Mouse (Mus musculus): ENCODE data around the gene Gba. TPM values are rescaled to one million over a fixed set of nuclear protein-coding genes. Genes with fewer than 3 reads are reported as not detected.

Gba gene
- total and polyA plus RNA-seq, 3 experiments, result 49.1 to 55.0 TPM; not detected in 1

GRCm38 (mm10) chr3:89251365-89251895, 48.7 kb downstream of the Gba start:
- DNase-seq (ENCODE audit: low read depth, low spot score), result peak; percentile 68
- Histone ChIP-seq H3K4me3 (ENCODE audit: control insufficient read depth in 1 of 2, insufficient read depth in 1 of 2, low read depth in 2 of 2, low read length in 2 of 2) (no peak overlapping the region), H3K9ac (ENCODE audit: control insufficient read depth, low read depth, low read length, poor library complexity, severe bottlenecking) (peak overlapping the region; percentile 3; the same call in 1 of the 2 replicates), H3K4me1 (ENCODE audit: control insufficient read depth in 1 of 2, insufficient read depth in 2 of 2, low read length in 2 of 2) (peaks cover 15 to 31% of the 10 kb centered on the region in 2 experiments; a peak in 3 of 4 replicates), H3K36me3 (ENCODE audit: control insufficient read depth in 1 of 2, insufficient read depth in 2 of 2, low read length in 2 of 2) (peaks cover 7 to 31% of the 10 kb centered on the region in 2 experiments; a peak in 3 of 4 replicates), H3K9me3 (replicated peaks; ENCODE audit: insufficient read depth, low read length) (no peaks in the 10 kb centered on the region), H3K27me3 (ENCODE audit: control insufficient read depth in 1 of 2, insufficient read depth in 2 of 2, low read length in 2 of 2) (peaks cover 0 to 4% of the 10 kb centered on the region in 2 experiments; a peak in 3 of 4 replicates), H3K27ac (ENCODE audit: control insufficient read depth, low read depth, low read length) (no peak overlapping the region), H3K79me2 (ENCODE audit: control insufficient read depth, insufficient read depth, low read length, poor library complexity) (peaks cover 11% of the 10 kb centered on the region)
- TF ChIP-seq RAD21 (IDR thresholded peaks at IDR 0.05; ENCODE audit: low read depth, low read length), result no peak
- peak; percentile 43; the same call in 1 of the 2 replicates for TF ChIP-seq TCF12 (IDR thresholded peaks at IDR 0.05; ENCODE audit: low read depth, low read length)
- no peak for TF ChIP-seq JUND (IDR thresholded peaks at IDR 0.05; ENCODE audit: low read depth, low read length)
- no peak for TF ChIP-seq SMC3 (IDR thresholded peaks at IDR 0.05; ENCODE audit: low read depth, low read length)
- TF ChIP-seq ETS1 (IDR thresholded peaks at IDR 0.05; ENCODE audit: low read depth, low read length), result peak; percentile 47
- no peak for TF ChIP-seq GATA1 (IDR thresholded peaks at IDR 0.05; ENCODE audit: low read depth, low read length)
- peak in 2 of 3 experiments; percentile 4 to 13; a peak in 2 of 6 replicates for TF ChIP-seq CTCF (IDR thresholded peaks at IDR 0.05 in 2 of 3, conservative IDR thresholded peaks at IDR 0.05 in 1 of 3; ENCODE audit: control insufficient read depth in 1 of 3, insufficient read depth in 1 of 3, low read depth in 2 of 3, low read length in 3 of 3, poor library complexity in 1 of 3, severe bottlenecking in 1 of 3)
- TF ChIP-seq MEF2A (IDR thresholded peaks at IDR 0.05; ENCODE audit: extremely low read depth, insufficient replicate concordance, low read depth, low read length, poor library complexity, severe bottlenecking), result no peak
- no peak for TF ChIP-seq RCOR1 (IDR thresholded peaks at IDR 0.05; ENCODE audit: low read depth, low read length)
- peak; percentile 81 for TF ChIP-seq SIN3A (IDR thresholded peaks at IDR 0.05; ENCODE audit: low read length)
- no peak for TF ChIP-seq POLR2A (IDR thresholded peaks at IDR 0.05; ENCODE audit: control insufficient read depth in 1 of 2, insufficient read depth in 1 of 2, low read depth in 1 of 2, low read length in 2 of 2, poor library complexity in 1 of 2)
- TF ChIP-seq ZNF384 (IDR thresholded peaks at IDR 0.05; ENCODE audit: low read depth, low read length), result no peak
- no peak for TF ChIP-seq USF2 (IDR thresholded peaks at IDR 0.05; ENCODE audit: borderline replicate concordance in 1 of 2, insufficient read depth in 1 of 2, low read depth in 1 of 2, low read length in 2 of 2)
- no peak for TF ChIP-seq MYB (IDR thresholded peaks at IDR 0.05; ENCODE audit: low read depth, low read length)
- no peak for TF ChIP-seq UBTF (IDR thresholded peaks at IDR 0.05; ENCODE audit: borderline replicate concordance, insufficient read depth, low read depth, low read length)
- TF ChIP-seq USF1 (IDR thresholded peaks at IDR 0.05; ENCODE audit: low read depth, low read length), result peak; percentile 50; the same call in 1 of the 2 replicates
- no peak for TF ChIP-seq GABPA (IDR thresholded peaks at IDR 0.05; ENCODE audit: low read depth, low read length)
- no peak for TF ChIP-seq POLR2AphosphoS5 (IDR thresholded peaks at IDR 0.05; ENCODE audit: borderline replicate concordance, low read depth, low read length)
- peak; percentile 84 for TF ChIP-seq MAX (IDR thresholded peaks at IDR 0.05; ENCODE audit: low read length)
- TF ChIP-seq CHD1 (IDR thresholded peaks at IDR 0.05; ENCODE audit: low read depth, low read length), result no peak
- no peak for TF ChIP-seq ZC3H11A (IDR thresholded peaks at IDR 0.05; ENCODE audit: low read depth, low read length)
- no peak for TF ChIP-seq TAL1 (IDR thresholded peaks at IDR 0.05; ENCODE audit: low read length)
- no peak for TF ChIP-seq POLR2AphosphoS2 (IDR thresholded peaks at IDR 0.05; ENCODE audit: low read length)
- TF ChIP-seq ELF1 (IDR thresholded peaks at IDR 0.05; ENCODE audit: low read depth, low read length), result 0 out of 2 replicates have a peak, but pooled peaks have one; percentile 14
- TF ChIP-seq CHD2 (IDR thresholded peaks at IDR 0.05; ENCODE audit: low read length), result no peak
- no peak for TF ChIP-seq KAT2A (conservative IDR thresholded peaks at IDR 0.05; ENCODE audit: low read depth, low read length)
- no peak for TF ChIP-seq ZMIZ1 (IDR thresholded peaks at IDR 0.05; ENCODE audit: low read depth, low read length)
- TF ChIP-seq TBP (IDR thresholded peaks at IDR 0.05; ENCODE audit: low read depth, low read length), result no peak
- peak; percentile 15 to 50; a peak in 2 of 4 replicates for TF ChIP-seq EP300 (IDR thresholded peaks at IDR 0.05; ENCODE audit: low read depth in 1 of 2, low read length in 2 of 2)
- no peak for TF ChIP-seq E2F4 (IDR thresholded peaks at IDR 0.05; ENCODE audit: borderline replicate concordance, low read depth, low read length)
- TF ChIP-seq NELFE (IDR thresholded peaks at IDR 0.05; ENCODE audit: low read depth, low read length), result no peak; the same call in 1 of the 2 replicates
- no peak for TF ChIP-seq ZKSCAN1 (IDR thresholded peaks at IDR 0.05; ENCODE audit: low read depth, low read length)
- TF ChIP-seq MYC (IDR thresholded peaks at IDR 0.05; ENCODE audit: low read depth, low read length), result peak; percentile 89
- TF ChIP-seq HCFC1 (IDR thresholded peaks at IDR 0.05; ENCODE audit: low read depth, low read length), result no peak
- TF ChIP-seq MXI1 (IDR thresholded peaks at IDR 0.05; ENCODE audit: low read depth, low read length), result peak; percentile 95
- no peak for TF ChIP-seq MAZ (IDR thresholded peaks at IDR 0.05; ENCODE audit: low read depth, low read length)
- TF ChIP-seq NRF1 (IDR thresholded peaks at IDR 0.05; ENCODE audit: insufficient read depth, low read depth, low read length, poor library complexity, severe bottlenecking), result no peak
